Mouse (Mus musculus): ENCODE data around the gene Gm2564.
"Not testable (repeated sequence)": the region's sequence is repeated elsewhere in the genome, so short reads cannot be mapped to it uniquely, and the experiment has no call there.

Gene Gm2564

GRCm38 (mm10) chr4:42629419-42629818 lies at the start of gene Gm2564:
Gm2564 (plus strand) TSS chr4:42629719.
- not testable (repeated sequence) for DNase-seq (ENCODE audit: low spot score in 2 of 2)

GRCm38 (mm10) chr4:42611895-42612294 lies 17.6 kb upstream of the Gm2564 start, which contains the start of gene Gm10591:
Gm10591 (plus strand) TSS chr4:42612195.
- not testable (repeated sequence) for DNase-seq (ENCODE audit: low spot score in 2 of 2)

- not testable (repeated sequence) for DNase-seq (ENCODE audit: low spot score in 2 of 2)
These were observed 25.4 kb downstream of the Gm2564 start, which contains the start of gene Ccl27b for GRCm38 (mm10) chr4:42654951-42655350. Ccl27b (plus strand) TSS chr4:42655251.

- DNase-seq (ENCODE audit: low spot score in 2 of 2) = not testable (repeated sequence)
These were observed 32.3 kb downstream of the Gm2564 start, which contains the start of gene Il11ra2 for GRCm38 (mm10) chr4:42661793-42662192. Il11ra2 (minus strand) TSS chr4:42661893.

GRCm38 (mm10) chr4:42675415-42675814 lies 45.9 kb downstream of the Gm2564 start:
- DNase-seq (ENCODE audit: low spot score in 2 of 2) = not testable (repeated sequence)

GRCm38 (mm10) chr4:42679365-42679764 lies 49.8 kb downstream of the Gm2564 start:
- not testable (repeated sequence) for DNase-seq (ENCODE audit: low spot score in 2 of 2)

GRCm38 (mm10) chr4:42680374-42681356 lies 51.1 kb downstream of the Gm2564 start:
- DNase-seq (ENCODE audit: low spot score in 2 of 2) = not testable (repeated sequence)
